Mouse (Mus musculus): ENCODE data around the gene Aldh16a1. TPM values are rescaled to one million over a fixed set of nuclear protein-coding genes. Genes with fewer than 3 reads are reported as not detected.

The Aldh16a1 gene
- polyA plus RNA-seq, 1 experiment from 2014 or later, result 66.6 TPM

GRCm38 (mm10) chr7:45165701-45166100, 11.3 kb upstream of the Aldh16a1 start:
- Histone ChIP-seq H3K4me1 (replicated peaks; ENCODE audit: control insufficient read depth, insufficient read depth, low read length) (no peaks in the 10 kb centered on the region), H3K36me3 (ENCODE audit: control insufficient read depth, insufficient read depth, low read length) (peaks cover 2% of the 10 kb centered on the region; the same call in 1 of the 2 replicates), H3K4me3 (ENCODE audit: low read depth, low read length) (no peak overlapping the region), H3K27ac (ENCODE audit: low read depth) (no peak overlapping the region), H3K9me3 (ENCODE audit: control insufficient read depth, low read length) (peaks cover 21% of the 10 kb centered on the region), H3K27me3 (replicated peaks; ENCODE audit: control insufficient read depth, insufficient read depth, low read length) (peaks cover 78% of the 10 kb centered on the region), H3K9ac (ENCODE audit: low read length) (no peak overlapping the region), H3K4me2 (ENCODE audit: low read length) (no peak overlapping the region)
- 47% methylated on average over 11 of the region's 11 CpGs for WGBS
- DNase-seq (ENCODE audit: low spot score) (no peak), ATAC-seq (replicated peaks; ENCODE audit: low FRiP score, low TSS enrichment, low read depth) (no peak)

- no peak overlapping the region for H3K4me2 ChIP-seq (ENCODE audit: low read length)
- peaks cover 12% of the 10 kb centered on the region for H3K9me3 ChIP-seq (ENCODE audit: control insufficient read depth, low read length)
- peaks cover 76% of the 10 kb centered on the region for H3K27me3 ChIP-seq (replicated peaks; ENCODE audit: control insufficient read depth, insufficient read depth, low read length)
- ATAC-seq (replicated peaks; ENCODE audit: low FRiP score, low TSS enrichment, low read depth) (no peak), DNase-seq (ENCODE audit: low spot score) (no peak)
- H3K36me3 ChIP-seq (ENCODE audit: control insufficient read depth, insufficient read depth, low read length), result peaks cover 11% of the 10 kb centered on the region
- H3K27ac ChIP-seq (ENCODE audit: low read depth), result no peak overlapping the region
- no peak overlapping the region for H3K4me3 ChIP-seq (ENCODE audit: low read depth, low read length)
- 72% methylated on average over 5 of the region's 5 CpGs for WGBS
- H3K9ac ChIP-seq (ENCODE audit: low read length), result no peak overlapping the region
- H3K4me1 ChIP-seq (replicated peaks; ENCODE audit: control insufficient read depth, insufficient read depth, low read length), result no peaks in the 10 kb centered on the region
These were observed 10.4 kb upstream of the Aldh16a1 start for GRCm38 (mm10) chr7:45164833-45165232.

GRCm38 (mm10) chr7:45163735-45164490, 9.5 kb upstream of the Aldh16a1 start, which contains the start of gene Slc17a7:
TSS of gene Slc17a7 (plus strand) at chr7:45163949.
- peaks cover 3% of the 10 kb centered on the region for H3K9me3 ChIP-seq (ENCODE audit: control insufficient read depth, low read length)
- H3K4me1 ChIP-seq (replicated peaks; ENCODE audit: control insufficient read depth, insufficient read depth, low read length), result no peaks in the 10 kb centered on the region
- DNase-seq (ENCODE audit: low spot score) (peak; percentile 70), ATAC-seq (replicated peaks; ENCODE audit: low FRiP score, low TSS enrichment, low read depth) (no peak)
- H3K27me3 ChIP-seq (replicated peaks; ENCODE audit: control insufficient read depth, insufficient read depth, low read length), result peaks cover 67% of the 10 kb centered on the region
- peaks cover 20% of the 10 kb centered on the region for H3K36me3 ChIP-seq (ENCODE audit: control insufficient read depth, insufficient read depth, low read length)
- H3K9ac ChIP-seq (ENCODE audit: low read length), result no peak within 1 kb of the TSS
- H3K27ac ChIP-seq (ENCODE audit: low read depth), result no peak within 1 kb of the TSS
- 2% methylated on average over 36 of the region's 41 CpGs for WGBS
- H3K4me3 ChIP-seq (ENCODE audit: low read depth, low read length), result peak within 1 kb of the TSS; percentile 25
- peak within 1 kb of the TSS; percentile 51 for H3K4me2 ChIP-seq (ENCODE audit: low read length)

- Histone ChIP-seq H3K36me3 (ENCODE audit: control insufficient read depth, insufficient read depth, low read length) (peaks cover 25% of the 10 kb centered on the region), H3K9me3 (ENCODE audit: control insufficient read depth, low read length) (no peaks in the 10 kb centered on the region), H3K4me3 (ENCODE audit: low read depth, low read length) (no peak overlapping the region), H3K4me2 (ENCODE audit: low read length) (no peak overlapping the region), H3K4me1 (replicated peaks; ENCODE audit: control insufficient read depth, insufficient read depth, low read length) (no peaks in the 10 kb centered on the region), H3K27ac (ENCODE audit: low read depth) (no peak overlapping the region), H3K9ac (ENCODE audit: low read length) (no peak overlapping the region), H3K27me3 (replicated peaks; ENCODE audit: control insufficient read depth, insufficient read depth, low read length) (peaks cover 59% of the 10 kb centered on the region)
- 72% methylated on average over 9 of the region's 9 CpGs for WGBS
- ATAC-seq (replicated peaks; ENCODE audit: low FRiP score, low TSS enrichment, low read depth), result no peak
- no peak for DNase-seq (ENCODE audit: low spot score)
These were observed 8.7 kb upstream of the Aldh16a1 start for GRCm38 (mm10) chr7:45162996-45163615.

GRCm38 (mm10) chr7:45162551-45162950, 8.2 kb upstream of the Aldh16a1 start:
- H3K9me3 ChIP-seq (ENCODE audit: control insufficient read depth, low read length), result no peaks in the 10 kb centered on the region
- H3K27me3 ChIP-seq (replicated peaks; ENCODE audit: control insufficient read depth, insufficient read depth, low read length), result peaks cover 53% of the 10 kb centered on the region
- peak overlapping the region; percentile 14; the same call in 1 of the 2 replicates for H3K9ac ChIP-seq (ENCODE audit: low read length)
- peak overlapping the region; percentile 34 for H3K4me3 ChIP-seq (ENCODE audit: low read depth, low read length)
- peak overlapping the region; percentile 69 for H3K4me2 ChIP-seq (ENCODE audit: low read length)
- 27% methylated on average over 6 of the region's 6 CpGs for WGBS
- peaks cover 29% of the 10 kb centered on the region for H3K36me3 ChIP-seq (ENCODE audit: control insufficient read depth, insufficient read depth, low read length)
- ATAC-seq (replicated peaks; ENCODE audit: low FRiP score, low TSS enrichment, low read depth) (no peak), DNase-seq (ENCODE audit: low spot score) (no peak)
- H3K27ac ChIP-seq (ENCODE audit: low read depth), result no peak overlapping the region
- H3K4me1 ChIP-seq (replicated peaks; ENCODE audit: control insufficient read depth, insufficient read depth, low read length), result no peaks in the 10 kb centered on the region

DNA sequence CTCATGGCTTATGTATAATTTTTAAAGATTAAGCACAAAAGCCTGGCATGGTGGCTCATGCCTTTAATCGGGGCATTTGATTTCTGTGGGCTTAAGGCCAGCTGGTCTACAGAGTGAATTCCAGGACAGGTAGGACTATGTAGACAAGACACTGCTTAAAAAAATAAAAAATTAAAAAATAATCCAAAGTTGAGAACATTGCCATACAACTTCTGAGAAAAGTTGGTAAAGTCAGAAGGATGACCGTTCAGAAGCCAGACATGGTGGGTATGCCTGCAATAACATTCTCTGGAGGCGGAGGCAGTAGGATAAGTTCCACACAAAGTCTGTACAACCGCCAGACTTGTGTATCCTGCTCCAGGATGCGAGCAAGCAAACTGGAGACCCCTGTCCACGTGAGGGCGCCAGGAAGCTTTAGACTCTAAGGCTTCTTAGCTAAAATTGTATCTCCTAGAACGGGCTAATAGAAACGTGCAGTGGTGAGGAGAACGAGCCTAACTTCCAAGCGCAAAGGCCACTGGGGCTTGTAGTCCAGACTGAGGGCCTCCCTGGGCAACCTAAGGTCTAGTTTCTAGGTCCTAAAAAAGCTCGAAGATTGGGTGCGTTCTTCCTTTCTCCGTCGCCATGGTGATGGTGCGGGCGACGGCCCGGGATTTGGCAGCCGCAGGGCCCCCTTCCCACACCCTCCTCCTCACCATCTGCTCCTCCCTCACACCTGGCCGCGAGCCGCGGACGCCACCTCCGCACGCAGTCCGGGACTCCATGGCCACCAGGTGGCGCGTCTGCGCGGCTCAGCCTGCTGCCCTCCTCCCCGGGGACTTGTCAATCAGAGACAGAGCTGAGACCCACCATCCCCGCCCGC, 7.5 kb upstream of the Aldh16a1 start:
- Histone ChIP-seq H3K27me3 (replicated peaks; ENCODE audit: control insufficient read depth, insufficient read depth, low read length) (peaks cover 46% of the 10 kb centered on the region), H3K4me1 (replicated peaks; ENCODE audit: control insufficient read depth, insufficient read depth, low read length) (no peaks in the 10 kb centered on the region), H3K9me3 (ENCODE audit: control insufficient read depth, low read length) (no peaks in the 10 kb centered on the region), H3K9ac (ENCODE audit: low read length) (peak overlapping the region; percentile 14; the same call in 1 of the 2 replicates), H3K4me2 (ENCODE audit: low read length) (peak overlapping the region; percentile 69), H3K4me3 (ENCODE audit: low read depth, low read length) (peak overlapping the region; percentile 34), H3K27ac (ENCODE audit: low read depth) (0 out of 2 replicates have a peak overlapping the region, but pooled peaks have one; percentile 4), H3K36me3 (ENCODE audit: control insufficient read depth, insufficient read depth, low read length) (peaks cover 32% of the 10 kb centered on the region)
- WGBS, result 4% methylated on average over 35 of the region's 35 CpGs
- ATAC-seq (replicated peaks; ENCODE audit: low FRiP score, low TSS enrichment, low read depth) (peak; percentile 84), DNase-seq (ENCODE audit: low spot score) (peak; percentile 95)

GRCm38 (mm10) chr7:45160866-45161265, 6.5 kb upstream of the Aldh16a1 start:
- Histone ChIP-seq H3K9me3 (ENCODE audit: control insufficient read depth, low read length) (no peaks in the 10 kb centered on the region), H3K36me3 (ENCODE audit: control insufficient read depth, insufficient read depth, low read length) (peaks cover 37% of the 10 kb centered on the region), H3K27me3 (replicated peaks; ENCODE audit: control insufficient read depth, insufficient read depth, low read length) (peaks cover 37% of the 10 kb centered on the region), H3K4me2 (ENCODE audit: low read length) (no peak overlapping the region), H3K4me3 (ENCODE audit: low read depth, low read length) (no peak overlapping the region), H3K4me1 (replicated peaks; ENCODE audit: control insufficient read depth, insufficient read depth, low read length) (no peaks in the 10 kb centered on the region), H3K9ac (ENCODE audit: low read length) (no peak overlapping the region), H3K27ac (ENCODE audit: low read depth) (no peak overlapping the region)
- ATAC-seq (replicated peaks; ENCODE audit: low FRiP score, low TSS enrichment, low read depth) (no peak), DNase-seq (ENCODE audit: low spot score) (no peak)
- 94% methylated on average over 3 of the region's 3 CpGs for WGBS

GRCm38 (mm10) chr7:45160316-45160800, 6.0 kb upstream of the Aldh16a1 start:
- 95% methylated on average over 6 of the region's 6 CpGs for WGBS
- H3K9ac ChIP-seq (ENCODE audit: low read length), result no peak overlapping the region
- H3K27ac ChIP-seq (ENCODE audit: low read depth), result no peak overlapping the region
- DNase-seq (ENCODE audit: low spot score), result no peak
- H3K9me3 ChIP-seq (ENCODE audit: control insufficient read depth, low read length), result no peaks in the 10 kb centered on the region
- H3K4me1 ChIP-seq (replicated peaks; ENCODE audit: control insufficient read depth, insufficient read depth, low read length), result peaks cover 1% of the 10 kb centered on the region; the same call in 1 of the 2 replicates
- no peak overlapping the region for H3K4me2 ChIP-seq (ENCODE audit: low read length)
- H3K4me3 ChIP-seq (ENCODE audit: low read depth, low read length), result no peak overlapping the region
- ATAC-seq (replicated peaks; ENCODE audit: low FRiP score, low TSS enrichment, low read depth), result no peak
- peaks cover 37% of the 10 kb centered on the region for H3K36me3 ChIP-seq (ENCODE audit: control insufficient read depth, insufficient read depth, low read length)
- H3K27me3 ChIP-seq (replicated peaks; ENCODE audit: control insufficient read depth, insufficient read depth, low read length), result peaks cover 32% of the 10 kb centered on the region
